Mouse (Mus musculus): Measurements from ENCODE around the gene Med15. TPM values are rescaled to one million over a fixed set of nuclear protein-coding genes. Genes with fewer than 3 reads are reported as not detected.

The Med15 gene
- total RNA-seq, 1 experiment from 2014 or later: 51.3 TPM

- DNase-seq: peak; percentile 17
These were observed 118.0 kb downstream of the Med15 start for GRCm38 (mm10) chr16:17614740-17615139.

- DNase-seq: no peak
These were observed 121.3 kb downstream of the Med15 start for GRCm38 (mm10) chr16:17611383-17611782.

DNA sequence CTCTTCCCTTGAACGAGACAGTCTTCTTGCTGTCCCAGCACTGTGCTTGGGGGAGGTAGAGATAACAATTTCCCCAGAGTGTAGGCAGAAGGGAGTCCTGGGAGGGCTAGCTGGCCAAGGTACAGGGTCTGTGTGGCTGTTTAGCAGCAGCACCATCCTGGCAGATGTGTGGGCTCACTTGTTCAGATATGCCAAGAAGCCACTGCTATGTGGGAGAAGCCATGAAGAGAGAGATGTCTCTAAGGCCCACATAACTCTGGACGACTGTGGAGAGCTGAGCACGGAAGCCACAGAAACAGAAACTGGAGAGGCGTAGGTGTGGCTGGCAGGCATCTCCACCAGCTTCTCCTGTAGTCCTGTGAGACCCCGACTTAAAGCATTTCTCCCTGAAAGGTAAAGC lies 127.0 kb downstream of the Med15 start:
- no peak for DNase-seq

DNA sequence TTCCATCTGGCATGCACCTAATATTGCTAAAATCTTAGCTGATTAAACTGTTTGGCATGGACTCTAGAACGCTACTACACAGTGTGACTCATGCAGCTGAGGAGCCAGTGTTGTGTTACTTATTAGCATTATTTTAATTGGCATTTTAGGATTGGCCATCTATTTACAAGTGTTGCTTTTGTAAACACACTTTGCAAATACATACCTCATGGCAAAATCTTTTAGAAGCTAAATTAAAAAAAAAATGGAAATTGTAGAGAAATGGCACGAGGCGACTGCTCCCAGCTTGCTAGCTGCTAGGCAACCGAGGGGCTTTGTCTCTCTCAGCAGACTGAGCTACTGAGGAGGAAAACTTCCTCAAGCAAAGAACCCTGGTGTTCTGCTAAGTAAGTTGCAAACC lies 127.8 kb downstream of the Med15 start:
- DNase-seq: no peak

Other genes with a start within 250 kb of the Med15 start
- gene Aifm3, start 243.3 kb downstream of the Med15 start, total RNA-seq (2021): 5.1 and 5.4 TPM in 2 replicates
- gene Lztr1, start 224.2 kb downstream of the Med15 start, total RNA-seq (2021): 75.3 and 75.6 TPM in 2 replicates
- gene Thap7, start 201.8 kb downstream of the Med15 start, total RNA-seq (2021): 29.4 and 33.3 TPM in 2 replicates
- gene Lrrc74b, start 171.6 kb downstream of the Med15 start, total RNA-seq (2021): 0.15 and 0.37 TPM in 2 replicates
- gene P2rx6, start 171.0 kb downstream of the Med15 start, total RNA-seq (2021): 0.45 and 0.56 TPM in 2 replicates
- gene Slc7a4, start 149.7 kb downstream of the Med15 start, total RNA-seq (2021): 8.0 and 8.3 TPM in 2 replicates
- 29.1 and 33.6 TPM in 2 replicates for gene Smpd4, start 113.5 kb downstream of the Med15 start, total RNA-seq (2021)
- gene Ccdc74a, start 86.4 kb downstream of the Med15 start, total RNA-seq (2021): 2.0 and 3.8 TPM in 2 replicates
- 40.3 and 43.1 TPM in 2 replicates for gene Klhl22, start 26.7 kb upstream of the Med15 start, total RNA-seq (2021)
- gene Scarf2, start 64.4 kb upstream of the Med15 start, total RNA-seq (2021): 11.3 and 12.4 TPM in 2 replicates
- gene B830017H08Rik, start 100.2 kb upstream of the Med15 start, total RNA-seq (2021): not detected in 2 replicates
- gene Car15, start 105.5 kb upstream of the Med15 start, total RNA-seq (2021): 1.3 and 2.2 TPM in 2 replicates
- 0.15 and 0.30 TPM in 2 replicates for gene Gm20518, start 158.8 kb upstream of the Med15 start, total RNA-seq (2021)
- 0.19 TPM in 1 of 2 replicates, not detected in the other for gene Tssk1, start 161.3 kb upstream of the Med15 start, total RNA-seq (2021)
- gene Dgcr2, start 165.7 kb upstream of the Med15 start, total RNA-seq (2021): 57.6 and 63.6 TPM in 2 replicates
- not detected in 2 replicates for gene Tssk2, start 165.7 kb upstream of the Med15 start, total RNA-seq (2021)
- 16.0 and 20.2 TPM in 2 replicates for gene Ess2, start 178.5 kb upstream of the Med15 start, total RNA-seq (2021)
- not detected in 2 replicates for gene Gsc2, start 182.2 kb upstream of the Med15 start, total RNA-seq (2021)
- 107 and 109 TPM in 2 replicates for gene Slc25a1, start 195.3 kb upstream of the Med15 start, total RNA-seq (2021)
- gene Vpreb2, start 247.5 kb upstream of the Med15 start, total RNA-seq (2021): not detected in 2 replicates